Mouse (Mus musculus): Measurements from ENCODE around the gene Tmco1. TPM values are rescaled to one million over a fixed set of nuclear protein-coding genes. Genes with fewer than 3 reads are reported as not detected.
"Not testable (repeated sequence)": the region's sequence is repeated elsewhere in the genome, so short reads cannot be mapped to it uniquely, and the experiment has no call there.

The Tmco1 gene
- polyA plus RNA-seq, 1 experiment from 2014 or later, result 73.4 TPM

DNA sequence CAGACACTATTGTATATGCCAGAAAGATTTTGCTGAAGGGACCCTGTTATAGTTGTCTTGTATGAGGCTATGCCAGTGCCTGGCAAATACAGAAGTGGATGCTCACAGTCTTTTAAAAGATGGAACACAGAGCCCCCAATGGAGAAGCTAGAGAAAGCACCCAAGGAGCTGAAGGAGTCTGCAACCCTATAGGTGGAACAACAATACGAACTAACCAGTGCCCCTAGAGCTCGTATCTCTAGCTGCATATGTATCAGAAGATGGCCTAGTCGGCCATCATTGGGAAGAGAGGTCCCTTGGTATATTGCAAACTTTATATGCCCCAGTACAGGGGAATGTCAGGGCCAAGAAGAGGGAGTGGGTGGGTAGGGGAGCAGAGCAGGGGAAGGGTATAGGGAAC lies 41.0 kb downstream of the Tmco1 start:
- H3K9me3 ChIP-seq; DNase-seq (ENCODE audit: extremely low spot score, low spot score); H3K27me3 ChIP-seq (ENCODE audit: poor library complexity, severe bottlenecking); H3K4me3 ChIP-seq: not testable (repeated sequence)
- Histone ChIP-seq H3K36me3 (replicated peaks) (peaks cover 10% of the 10 kb centered on the region), H3K4me1 (peaks cover 20% of the 10 kb centered on the region), H3K27ac (peak overlapping the region; percentile 91; the same call in 1 of the 2 replicates)
- WGBS, result 60% methylated on average over 3 of the region's 3 CpGs

DNA sequence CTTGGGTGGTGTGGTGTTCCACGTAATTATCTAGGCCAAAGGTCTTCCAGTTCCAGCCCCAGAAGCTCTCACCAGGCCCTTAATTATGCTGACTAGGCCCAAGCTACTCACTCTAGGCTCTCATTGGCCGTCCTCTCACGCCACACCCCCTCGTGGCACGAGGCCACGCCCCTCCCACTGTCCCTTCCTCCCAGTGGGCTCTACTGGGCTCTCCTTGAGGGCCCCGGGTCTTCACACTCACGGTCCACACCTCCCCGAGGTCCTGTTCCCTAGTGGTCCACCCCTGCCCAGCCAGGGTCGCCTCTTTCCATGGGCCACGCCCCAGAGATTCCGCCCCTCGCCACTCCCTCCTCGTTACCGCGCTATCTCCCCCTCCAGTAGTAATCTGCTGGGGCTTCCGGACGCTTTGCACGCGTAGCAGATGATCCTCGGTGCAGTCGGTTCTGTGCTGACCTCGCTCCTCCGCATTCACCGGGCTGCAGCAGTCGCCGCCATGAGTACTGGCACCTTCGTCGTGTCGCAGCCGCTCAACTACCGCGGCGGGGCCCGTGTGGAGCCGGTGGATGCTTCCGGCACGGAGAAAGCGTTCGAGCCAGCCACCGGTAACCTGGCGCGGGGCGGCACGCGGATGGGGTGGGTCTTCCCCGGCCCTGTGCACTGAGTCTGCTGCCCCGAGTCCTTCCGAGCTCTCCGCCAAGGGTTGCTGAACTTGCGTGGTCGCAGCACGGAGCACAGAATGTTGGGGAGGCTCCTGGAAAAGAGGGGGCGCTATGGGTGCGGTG lies 41.8 kb downstream of the Tmco1 start, which contains the start of gene Aldh9a1:
Gene Aldh9a1 (plus strand): TSS at position 177 of the 782 bp plus-strand sequence.
- H3K27ac ChIP-seq, result peak within 1 kb of the TSS; percentile 91
- no peaks in the 10 kb centered on the region for H3K9me3 ChIP-seq
- H3K36me3 ChIP-seq (replicated peaks), result peaks cover 18% of the 10 kb centered on the region
- no peaks in the 10 kb centered on the region for H3K27me3 ChIP-seq (ENCODE audit: poor library complexity, severe bottlenecking)
- peaks cover 20% of the 10 kb centered on the region for H3K4me1 ChIP-seq
- DNase-seq (ENCODE audit: extremely low spot score, low spot score), result peak; percentile 89
- WGBS, result under 1% methylated on average over 55 of the region's 55 CpGs
- H3K4me3 ChIP-seq, result peak within 1 kb of the TSS; percentile 82

DNA sequence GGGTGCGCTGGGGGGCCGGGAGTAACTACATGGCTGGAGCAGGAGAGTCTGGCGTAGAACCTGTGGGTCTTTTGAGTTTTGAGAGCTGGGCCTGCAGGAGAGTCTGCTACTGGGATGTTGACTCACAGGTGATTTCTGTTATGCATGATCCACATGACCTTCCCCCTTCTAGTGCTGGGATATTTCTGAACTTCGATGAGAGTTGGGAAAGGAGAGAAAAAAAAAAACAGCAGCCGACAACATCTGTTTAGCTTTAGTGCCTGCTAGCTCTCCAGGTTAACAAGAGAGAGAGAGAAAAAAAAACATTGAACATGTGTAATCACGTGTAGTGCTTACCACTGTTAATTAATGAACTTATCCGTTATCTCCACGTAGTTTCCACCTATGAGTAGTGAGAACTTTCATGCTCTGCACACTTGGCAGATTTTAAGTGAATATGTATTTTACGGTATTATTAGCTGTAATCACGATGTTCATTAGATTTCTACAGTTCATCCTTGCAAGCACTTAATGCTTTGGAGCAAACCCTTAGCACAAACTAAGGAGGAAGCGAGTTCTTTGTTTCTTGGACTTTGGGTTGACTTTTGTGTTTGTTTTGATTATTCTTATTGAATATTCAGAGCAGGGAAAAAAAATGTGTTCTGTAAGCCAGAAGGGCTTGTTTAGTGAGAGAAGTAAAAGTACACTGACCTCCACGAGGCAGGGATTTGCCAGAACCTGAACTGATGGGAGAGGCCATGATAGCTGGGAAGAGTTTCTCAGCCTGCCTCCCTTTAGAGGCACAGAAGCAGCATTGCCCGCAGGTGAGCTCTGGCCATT lies 42.6 kb downstream of the Tmco1 start:
- H3K4me1 ChIP-seq, result peaks cover 20% of the 10 kb centered on the region
- DNase-seq (ENCODE audit: extremely low spot score, low spot score), result no peak
- H3K27me3 ChIP-seq (ENCODE audit: poor library complexity, severe bottlenecking), result no peaks in the 10 kb centered on the region
- H3K4me3 ChIP-seq, result peak overlapping the region; percentile 82
- H3K27ac ChIP-seq, result peak overlapping the region; percentile 91
- no peaks in the 10 kb centered on the region for H3K9me3 ChIP-seq
- WGBS, result 31% methylated on average over 13 of the region's 13 CpGs
- H3K36me3 ChIP-seq (replicated peaks), result peaks cover 26% of the 10 kb centered on the region

DNA sequence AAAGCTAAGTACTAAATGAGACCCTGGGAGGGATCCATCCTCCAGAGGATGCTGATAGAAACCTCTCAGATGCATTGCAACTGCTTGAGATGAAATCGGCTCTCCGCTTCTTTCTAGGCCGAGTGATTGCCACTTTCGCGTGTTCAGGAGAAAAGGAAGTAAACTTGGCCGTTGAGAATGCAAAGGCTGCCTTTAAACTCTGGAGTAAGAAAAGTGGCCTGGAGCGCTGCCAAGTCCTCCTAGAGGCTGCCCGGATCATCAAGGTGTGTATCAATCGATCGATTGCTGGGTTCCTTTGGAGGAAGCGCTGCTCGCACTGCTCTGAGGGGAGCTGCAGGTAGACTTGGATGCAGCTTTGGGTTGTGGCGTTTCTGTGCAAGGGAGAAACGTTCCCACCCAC lies 44.2 kb downstream of the Tmco1 start:
- H3K4me1 ChIP-seq, result peaks cover 20% of the 10 kb centered on the region
- peaks cover 42% of the 10 kb centered on the region for H3K36me3 ChIP-seq (replicated peaks)
- H3K4me3 ChIP-seq, result no peak overlapping the region
- no peaks in the 10 kb centered on the region for H3K9me3 ChIP-seq
- H3K27ac ChIP-seq, result no peak overlapping the region
- no peaks in the 10 kb centered on the region for H3K27me3 ChIP-seq (ENCODE audit: poor library complexity, severe bottlenecking)
- WGBS, result 94% methylated on average over 14 of the region's 14 CpGs
- no peak for DNase-seq (ENCODE audit: extremely low spot score, low spot score)

DNA sequence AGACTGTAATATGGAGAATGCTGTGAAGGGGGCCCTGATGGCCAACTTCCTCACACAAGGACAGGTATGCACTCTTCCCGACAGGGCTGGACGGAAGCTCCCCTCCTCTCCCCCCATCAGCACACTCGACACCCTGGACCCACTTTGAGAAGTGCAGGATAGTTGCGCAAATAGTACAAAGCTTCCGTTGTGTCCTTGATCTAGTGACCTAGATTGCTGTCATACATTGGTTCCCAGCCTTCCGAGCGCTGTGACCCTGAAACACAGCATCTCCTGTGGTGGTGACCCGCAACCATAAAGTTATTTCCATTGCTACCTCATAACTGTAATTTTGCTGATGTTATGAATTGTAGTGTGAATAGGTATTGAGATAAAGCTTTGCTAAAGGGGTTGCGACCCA lies 49.2 kb downstream of the Tmco1 start:
- H3K27me3 ChIP-seq (ENCODE audit: poor library complexity, severe bottlenecking), result no peaks in the 10 kb centered on the region
- H3K27ac ChIP-seq, result no peak overlapping the region
- no peaks in the 10 kb centered on the region for H3K9me3 ChIP-seq
- no peaks in the 10 kb centered on the region for H3K4me1 ChIP-seq
- DNase-seq (ENCODE audit: extremely low spot score, low spot score), result no peak
- WGBS, result 96% methylated on average over 9 of the region's 9 CpGs
- H3K36me3 ChIP-seq (replicated peaks), result peaks cover 75% of the 10 kb centered on the region
- H3K4me3 ChIP-seq, result no peak overlapping the region

DNA sequence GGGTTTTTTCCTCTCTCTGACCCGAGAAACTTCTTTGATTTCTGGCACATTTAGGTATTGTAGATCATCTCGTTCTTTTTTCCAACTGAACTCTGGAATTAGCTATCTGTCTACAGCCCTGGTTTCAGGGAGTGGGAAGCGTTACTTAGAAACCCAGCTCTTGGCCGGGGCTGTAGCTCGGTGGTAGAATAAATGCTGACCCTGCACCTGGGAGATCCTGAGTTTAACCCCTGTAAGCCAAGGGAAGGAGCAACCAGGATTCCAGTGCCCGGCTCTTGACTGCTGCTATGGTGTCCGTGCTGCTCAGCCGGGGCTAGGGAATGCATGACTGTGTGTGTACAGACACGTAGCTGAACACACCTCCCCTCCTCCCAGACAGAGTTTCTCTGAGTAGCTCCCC lies 50.6 kb downstream of the Tmco1 start:
- H3K27me3 ChIP-seq (ENCODE audit: poor library complexity, severe bottlenecking), result no peaks in the 10 kb centered on the region
- no peak for DNase-seq (ENCODE audit: extremely low spot score, low spot score)
- H3K4me1 ChIP-seq, result 0 out of 2 replicates have a peak, but pooled peaks cover 3% of the 10 kb centered on the region
- peaks cover 73% of the 10 kb centered on the region for H3K36me3 ChIP-seq (replicated peaks)
- WGBS, result 89% methylated on average over 9 of the region's 9 CpGs
- no peaks in the 10 kb centered on the region for H3K9me3 ChIP-seq
- no peak overlapping the region for H3K27ac ChIP-seq
- H3K4me3 ChIP-seq, result no peak overlapping the region

DNA sequence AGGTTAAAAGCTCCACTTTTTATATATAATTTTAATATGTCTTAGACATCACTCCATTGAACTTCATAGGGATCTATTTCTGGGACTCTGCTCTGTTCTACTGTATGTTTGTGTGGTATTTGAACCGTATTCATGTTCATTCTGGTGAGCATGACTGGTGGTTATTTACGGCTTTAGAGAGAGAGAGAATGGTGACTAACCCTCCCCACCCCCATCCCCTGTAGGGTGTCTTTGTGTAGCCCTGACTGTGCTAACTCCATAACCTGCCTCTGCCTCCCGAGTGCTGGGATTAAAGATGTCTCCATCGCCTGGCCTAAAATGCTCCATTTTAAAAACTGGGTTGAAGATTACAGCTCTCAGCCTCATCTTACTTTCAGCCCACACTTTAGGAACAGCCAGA lies 52.1 kb downstream of the Tmco1 start:
- WGBS, result 54% methylated on average over 4 of the region's 4 CpGs
- no peak for DNase-seq (ENCODE audit: extremely low spot score, low spot score)
- Histone ChIP-seq H3K27me3 (ENCODE audit: poor library complexity, severe bottlenecking) (no peaks in the 10 kb centered on the region), H3K9me3 (no peaks in the 10 kb centered on the region), H3K4me1 (0 out of 2 replicates have a peak, but pooled peaks cover 3% of the 10 kb centered on the region), H3K4me3 (no peak overlapping the region), H3K27ac (no peak overlapping the region), H3K36me3 (replicated peaks) (peaks cover 62% of the 10 kb centered on the region)

DNA sequence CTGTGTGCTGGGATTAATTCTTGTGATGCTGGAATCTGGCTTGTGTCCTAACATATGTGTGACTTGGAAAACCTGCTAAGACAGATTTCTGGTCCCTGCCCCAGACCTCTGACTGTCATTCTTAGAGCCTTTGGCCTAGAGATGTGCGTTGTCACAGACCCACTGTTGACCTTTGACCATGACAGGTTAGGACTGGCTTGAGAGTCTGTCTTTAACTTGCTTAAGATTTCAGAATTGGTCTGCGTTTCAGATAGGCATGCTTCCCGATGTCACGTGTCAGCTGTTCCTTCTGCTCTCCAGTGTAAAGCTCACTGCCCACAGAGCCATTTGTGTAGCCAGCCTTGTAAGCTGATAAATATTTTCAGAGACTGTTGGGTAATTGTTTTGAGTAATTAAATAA lies 54.6 kb downstream of the Tmco1 start:
- no peak for DNase-seq (ENCODE audit: extremely low spot score, low spot score)
- Histone ChIP-seq H3K36me3 (replicated peaks) (peaks cover 59% of the 10 kb centered on the region), H3K27ac (no peak overlapping the region), H3K27me3 (ENCODE audit: poor library complexity, severe bottlenecking) (no peaks in the 10 kb centered on the region), H3K4me1 (0 out of 2 replicates have a peak, but pooled peaks cover 3% of the 10 kb centered on the region), H3K9me3 (no peaks in the 10 kb centered on the region), H3K4me3 (no peak overlapping the region)
- 88% methylated on average over 4 of the region's 4 CpGs for WGBS

DNA sequence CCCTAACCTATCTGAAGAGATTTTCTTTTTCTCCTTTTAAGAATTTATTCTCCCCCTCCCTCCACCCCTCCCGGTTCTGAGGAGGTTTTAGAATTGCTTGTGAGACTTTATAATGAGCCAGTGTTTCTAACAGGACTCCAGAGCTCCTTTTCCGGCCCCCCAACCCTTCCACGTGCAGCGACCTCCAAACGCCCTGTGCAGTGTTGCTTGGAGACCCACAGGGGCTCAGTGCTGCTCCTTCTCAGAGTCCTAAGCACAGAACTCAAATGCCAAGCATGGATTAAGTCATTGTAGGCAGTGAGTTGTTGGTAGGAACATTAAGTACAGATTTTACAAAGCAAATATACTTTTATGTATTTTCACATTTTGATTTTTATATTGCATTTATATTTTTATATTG lies 55.1 kb downstream of the Tmco1 start:
- 76% methylated on average over 5 of the region's 5 CpGs for WGBS
- H3K27me3 ChIP-seq (ENCODE audit: poor library complexity, severe bottlenecking), result no peaks in the 10 kb centered on the region
- no peaks in the 10 kb centered on the region for H3K9me3 ChIP-seq
- no peak overlapping the region for H3K4me3 ChIP-seq
- peaks cover 56% of the 10 kb centered on the region for H3K36me3 ChIP-seq (replicated peaks)
- H3K4me1 ChIP-seq, result 0 out of 2 replicates have a peak, but pooled peaks cover 3% of the 10 kb centered on the region
- no peak overlapping the region for H3K27ac ChIP-seq
- DNase-seq (ENCODE audit: extremely low spot score, low spot score), result no peak

DNA sequence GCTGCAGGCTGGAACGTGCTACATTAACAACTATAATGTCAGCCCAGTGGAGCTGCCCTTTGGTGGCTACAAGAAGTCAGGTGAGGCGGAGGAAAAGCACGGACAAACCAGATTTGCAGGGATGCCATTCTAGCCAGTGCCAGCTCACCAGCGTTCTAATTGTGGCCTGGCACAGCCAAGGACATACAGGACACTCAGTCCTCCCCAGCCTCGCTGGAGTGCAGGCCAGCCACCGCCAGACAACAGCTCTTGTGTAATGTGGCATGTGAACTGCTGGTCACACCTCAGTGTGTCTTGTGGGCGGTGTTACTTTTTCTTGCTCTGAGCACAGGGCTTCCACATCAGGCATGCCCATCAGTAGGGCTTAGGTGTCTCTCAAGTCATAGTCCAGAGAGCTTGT lies 57.6 kb downstream of the Tmco1 start:
- Histone ChIP-seq H3K27ac (no peak overlapping the region), H3K36me3 (replicated peaks) (peaks cover 48% of the 10 kb centered on the region), H3K27me3 (ENCODE audit: poor library complexity, severe bottlenecking) (no peaks in the 10 kb centered on the region), H3K9me3 (no peaks in the 10 kb centered on the region), H3K4me1 (0 out of 2 replicates have a peak, but pooled peaks cover 3% of the 10 kb centered on the region), H3K4me3 (no peak overlapping the region)
- DNase-seq (ENCODE audit: extremely low spot score, low spot score), result no peak
- 89% methylated on average over 7 of the region's 7 CpGs for WGBS

DNA sequence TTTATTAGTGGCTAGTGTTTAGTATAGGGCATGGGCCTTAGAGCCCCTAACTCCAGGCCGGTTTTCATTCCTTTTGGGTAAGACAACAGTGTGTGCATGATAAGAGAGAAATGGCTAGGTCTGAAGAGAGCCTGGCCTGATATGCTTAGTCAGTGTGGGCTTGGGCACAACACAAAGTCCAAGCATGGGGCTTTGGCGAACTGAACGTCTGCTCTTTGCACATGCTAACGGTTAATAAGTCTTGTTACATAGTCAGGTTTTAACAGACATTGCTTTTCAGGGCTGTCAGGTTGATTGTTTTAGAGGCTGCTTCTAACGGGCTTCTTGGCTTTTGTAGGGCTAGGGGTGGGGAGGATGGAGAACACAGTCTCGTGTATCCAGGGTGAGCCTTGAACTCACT lies 58.4 kb downstream of the Tmco1 start:
- WGBS, result 91% methylated on average over 6 of the region's 6 CpGs
- peaks cover 39% of the 10 kb centered on the region for H3K36me3 ChIP-seq (replicated peaks)

DNA sequence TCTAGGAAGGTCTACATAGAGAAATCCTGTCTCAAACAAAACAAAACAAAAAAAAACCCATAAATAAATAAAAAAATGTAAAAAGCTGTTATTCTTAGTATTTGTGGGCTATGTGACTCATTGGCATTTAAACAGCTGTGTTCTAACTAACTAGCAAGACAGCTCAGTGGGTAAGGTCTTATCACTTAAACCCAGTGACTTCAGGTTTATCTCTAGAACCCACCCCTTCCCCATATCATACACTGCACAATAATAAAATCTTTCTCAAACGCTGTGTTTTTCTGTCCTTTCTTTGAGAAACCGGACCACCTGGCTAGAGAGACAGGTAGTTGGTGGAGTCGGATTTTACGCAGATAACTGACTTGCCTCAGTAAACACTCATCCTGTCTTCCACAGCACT lies 59.8 kb downstream of the Tmco1 start:
- Histone ChIP-seq H3K9me3 (no peaks in the 10 kb centered on the region), H3K27me3 (ENCODE audit: poor library complexity, severe bottlenecking) (no peaks in the 10 kb centered on the region), H3K4me1 (0 out of 2 replicates have a peak, but pooled peaks cover 3% of the 10 kb centered on the region), H3K36me3 (replicated peaks) (peaks cover 34% of the 10 kb centered on the region), H3K4me3 (no peak overlapping the region), H3K27ac (no peak overlapping the region)
- no peak for DNase-seq (ENCODE audit: extremely low spot score, low spot score)
- WGBS, result 89% methylated on average over 4 of the region's 4 CpGs

More for the DNA sequence above, 58.4 kb downstream of the Tmco1 start:
- no peak for DNase-seq (ENCODE audit: extremely low spot score, low spot score)
- Histone ChIP-seq H3K4me3 (no peak overlapping the region), H3K27ac (no peak overlapping the region), H3K27me3 (ENCODE audit: poor library complexity, severe bottlenecking) (no peaks in the 10 kb centered on the region), H3K4me1 (0 out of 2 replicates have a peak, but pooled peaks cover 3% of the 10 kb centered on the region), H3K9me3 (no peaks in the 10 kb centered on the region)

DNA sequence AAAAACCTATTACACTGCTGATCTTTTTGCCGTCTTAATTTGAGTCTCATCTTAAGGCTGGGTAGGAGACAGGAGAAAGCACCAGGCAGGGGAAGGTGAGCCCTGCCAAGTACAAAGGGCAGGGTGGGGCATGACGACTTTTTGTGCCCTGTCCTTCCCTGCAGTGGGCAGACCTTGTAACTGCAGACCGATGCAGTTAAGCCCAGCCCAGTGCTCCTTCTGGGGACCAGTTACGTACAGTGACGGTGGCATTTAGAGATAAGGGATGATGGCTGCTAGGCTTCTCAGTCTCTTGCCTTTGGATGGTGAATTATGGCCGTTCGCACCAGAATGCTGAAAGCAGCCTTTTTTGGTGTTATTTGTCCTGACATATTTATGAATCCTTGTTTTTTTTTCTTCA lies 60.3 kb downstream of the Tmco1 start:
- DNase-seq (ENCODE audit: extremely low spot score, low spot score), result no peak
- WGBS, result 89% methylated on average over 7 of the region's 7 CpGs
- H3K36me3 ChIP-seq (replicated peaks), result peaks cover 34% of the 10 kb centered on the region
- no peaks in the 10 kb centered on the region for H3K9me3 ChIP-seq
- no peak overlapping the region for H3K27ac ChIP-seq
- no peaks in the 10 kb centered on the region for H3K4me1 ChIP-seq
- no peaks in the 10 kb centered on the region for H3K27me3 ChIP-seq (ENCODE audit: poor library complexity, severe bottlenecking)
- no peak overlapping the region for H3K4me3 ChIP-seq
